Mouse (Mus musculus): ENCODE data around the gene Jmy. TPM values are rescaled to one million over a fixed set of nuclear protein-coding genes. Genes with fewer than 3 reads are reported as not detected.

The Jmy gene
- polyA plus RNA-seq, 1 experiment from 2014 or later, result 5.8 TPM

DNA sequence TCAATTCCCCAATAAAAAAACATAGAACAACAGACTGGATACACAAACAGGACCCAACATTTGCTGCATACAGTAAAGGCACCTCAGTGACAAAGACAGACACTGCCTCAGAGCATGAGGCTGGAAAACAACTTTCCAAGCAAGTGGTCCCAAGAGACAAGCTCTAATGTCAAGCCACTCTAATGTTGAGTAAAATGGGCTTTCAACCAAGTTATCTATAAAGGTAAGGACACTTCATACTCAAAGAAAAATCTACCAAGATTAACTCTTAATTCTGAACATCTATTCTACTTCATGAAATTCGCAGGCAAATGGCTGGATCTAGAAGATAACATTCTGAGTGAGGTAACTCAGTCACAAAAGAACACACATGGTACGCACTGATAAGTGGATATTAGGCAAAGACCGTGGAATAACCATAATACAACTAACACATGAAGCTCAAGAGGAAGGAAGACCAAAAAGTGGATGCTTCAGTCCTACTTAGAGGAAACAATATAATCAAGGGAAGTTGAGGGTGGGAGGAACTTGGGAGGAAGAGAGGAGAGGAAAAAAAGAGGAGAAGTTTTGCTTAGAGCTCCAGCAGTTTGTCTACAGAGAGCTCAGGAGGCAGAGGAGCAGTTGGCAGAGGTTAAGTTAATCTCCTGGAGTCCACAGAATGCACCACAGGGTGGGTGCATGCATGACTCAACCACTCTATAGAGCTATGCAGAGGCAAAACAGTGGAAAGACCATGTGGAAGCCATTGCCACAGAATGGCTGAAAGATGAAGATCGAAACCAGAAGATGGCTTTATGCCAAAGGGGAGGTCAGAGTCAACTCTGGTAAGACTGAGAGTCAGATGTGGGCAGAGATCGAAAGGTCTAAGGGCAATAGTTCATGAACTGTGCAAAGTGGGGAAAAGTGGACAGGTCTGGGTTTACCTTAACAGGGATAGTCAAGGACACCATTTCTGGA is 71.4 kb downstream of the Jmy start:
- peak; percentile 84 for ATAC-seq (replicated peaks; ENCODE audit: insufficient number of reproducible peaks, low FRiP score, low TSS enrichment)

DNA sequence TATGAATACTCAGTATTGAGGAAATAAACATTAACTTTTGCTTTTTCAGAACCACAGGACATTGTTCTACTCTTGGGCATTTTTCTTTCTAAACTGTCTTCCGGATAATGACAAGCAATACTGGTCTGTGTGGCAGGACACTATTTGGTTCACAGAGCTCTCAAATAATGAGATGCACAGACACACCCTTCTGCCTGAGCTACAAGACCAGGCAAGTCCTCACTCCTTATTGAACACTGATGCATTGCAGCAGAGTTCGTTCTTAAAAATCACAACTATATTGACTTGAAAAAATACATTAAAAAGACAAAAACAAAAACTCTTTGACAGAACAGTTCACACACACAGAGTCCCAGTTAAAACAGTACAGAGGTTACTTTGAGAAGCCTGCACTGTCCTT is 76.4 kb downstream of the Jmy start:
- Histone ChIP-seq H3K9me3 (replicated peaks; ENCODE audit: control insufficient read depth, low read length) (no peaks in the 10 kb centered on the region), H3K4me1 (ENCODE audit: control insufficient read depth, insufficient read depth, low read length) (no peaks in the 10 kb centered on the region), H3K9ac (ENCODE audit: low read depth, low read length) (no peak overlapping the region), H3K36me3 (ENCODE audit: control insufficient read depth, insufficient read depth, low read length) (no peaks in the 10 kb centered on the region), H3K27ac (ENCODE audit: low read depth, low read length) (no peak overlapping the region), H3K4me3 (ENCODE audit: low read depth, low read length) (no peak overlapping the region), H3K4me2 (no peak overlapping the region), H3K27me3 (ENCODE audit: control insufficient read depth, insufficient read depth, low read length) (no peaks in the 10 kb centered on the region)
- 82% methylated on average over 2 of the region's 2 CpGs for WGBS (ENCODE audit: insufficient replicate concordance)
- ATAC-seq (replicated peaks; ENCODE audit: insufficient number of reproducible peaks, low FRiP score, low TSS enrichment), result no peak

More for the DNA sequence above, 71.4 kb downstream of the Jmy start:
- Histone ChIP-seq H3K4me3 (ENCODE audit: low read depth, low read length) (no peak overlapping the region), H3K27ac (ENCODE audit: low read depth, low read length) (peak overlapping the region; percentile 70), H3K4me2 (no peak overlapping the region), H3K27me3 (ENCODE audit: control insufficient read depth, insufficient read depth, low read length) (no peaks in the 10 kb centered on the region), H3K4me1 (ENCODE audit: control insufficient read depth, insufficient read depth, low read length) (no peaks in the 10 kb centered on the region), H3K9ac (ENCODE audit: low read depth, low read length) (no peak overlapping the region), H3K9me3 (replicated peaks; ENCODE audit: control insufficient read depth, low read length) (no peaks in the 10 kb centered on the region), H3K36me3 (ENCODE audit: control insufficient read depth, insufficient read depth, low read length) (peaks cover 2% of the 10 kb centered on the region; the same call in 1 of the 2 replicates)
- 84% methylated on average over 5 of the region's 5 CpGs for WGBS (ENCODE audit: insufficient replicate concordance)

DNA sequence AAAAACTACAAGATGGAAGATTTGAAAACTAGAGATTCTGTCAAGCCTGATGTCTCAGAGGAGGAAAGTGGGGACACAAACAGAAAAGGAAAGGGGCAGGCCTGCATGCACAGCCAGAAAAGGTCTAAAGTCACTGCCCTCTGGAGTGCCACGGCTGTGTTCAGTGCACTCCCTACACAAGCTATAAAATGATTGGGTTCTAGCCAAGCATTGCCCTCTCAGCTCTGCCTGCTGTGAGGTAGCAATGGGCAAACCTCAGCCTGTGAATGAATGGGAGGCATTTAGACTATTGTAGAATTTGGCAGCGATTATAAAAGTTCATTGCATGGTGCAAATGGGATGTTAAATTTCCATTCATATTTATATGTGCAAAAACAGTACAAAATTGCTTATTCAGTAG is 79.8 kb downstream of the Jmy start:
- WGBS (ENCODE audit: insufficient replicate concordance), result 89% methylated on average over 2 of the region's 2 CpGs
- no peak for ATAC-seq (replicated peaks; ENCODE audit: insufficient number of reproducible peaks, low FRiP score, low TSS enrichment)

GRCm38 (mm10) chr13:93418292-93418691 is 81.3 kb downstream of the Jmy start:
- ATAC-seq (replicated peaks; ENCODE audit: insufficient number of reproducible peaks, low FRiP score, low TSS enrichment), result no peak
- Histone ChIP-seq H3K27me3 (ENCODE audit: control insufficient read depth, insufficient read depth, low read length) (no peaks in the 10 kb centered on the region), H3K4me2 (no peak overlapping the region), H3K27ac (ENCODE audit: low read depth, low read length) (no peak overlapping the region), H3K9me3 (replicated peaks; ENCODE audit: control insufficient read depth, low read length) (no peaks in the 10 kb centered on the region), H3K4me3 (ENCODE audit: low read depth, low read length) (no peak overlapping the region), H3K36me3 (ENCODE audit: control insufficient read depth, insufficient read depth, low read length) (no peaks in the 10 kb centered on the region), H3K9ac (ENCODE audit: low read depth, low read length) (no peak overlapping the region), H3K4me1 (ENCODE audit: control insufficient read depth, insufficient read depth, low read length) (no peaks in the 10 kb centered on the region)
- WGBS (ENCODE audit: insufficient replicate concordance), result 78% methylated on average over 2 of the region's 2 CpGs

More for the DNA sequence above, 79.8 kb downstream of the Jmy start:
- H3K9ac ChIP-seq (ENCODE audit: low read depth, low read length), result no peak overlapping the region
- H3K4me1 ChIP-seq (ENCODE audit: control insufficient read depth, insufficient read depth, low read length), result no peaks in the 10 kb centered on the region
- no peaks in the 10 kb centered on the region for H3K27me3 ChIP-seq (ENCODE audit: control insufficient read depth, insufficient read depth, low read length)
- no peak overlapping the region for H3K27ac ChIP-seq (ENCODE audit: low read depth, low read length)
- H3K4me2 ChIP-seq, result no peak overlapping the region
- no peaks in the 10 kb centered on the region for H3K36me3 ChIP-seq (ENCODE audit: control insufficient read depth, insufficient read depth, low read length)
- no peak overlapping the region for H3K4me3 ChIP-seq (ENCODE audit: low read depth, low read length)
- no peaks in the 10 kb centered on the region for H3K9me3 ChIP-seq (replicated peaks; ENCODE audit: control insufficient read depth, low read length)

DNA sequence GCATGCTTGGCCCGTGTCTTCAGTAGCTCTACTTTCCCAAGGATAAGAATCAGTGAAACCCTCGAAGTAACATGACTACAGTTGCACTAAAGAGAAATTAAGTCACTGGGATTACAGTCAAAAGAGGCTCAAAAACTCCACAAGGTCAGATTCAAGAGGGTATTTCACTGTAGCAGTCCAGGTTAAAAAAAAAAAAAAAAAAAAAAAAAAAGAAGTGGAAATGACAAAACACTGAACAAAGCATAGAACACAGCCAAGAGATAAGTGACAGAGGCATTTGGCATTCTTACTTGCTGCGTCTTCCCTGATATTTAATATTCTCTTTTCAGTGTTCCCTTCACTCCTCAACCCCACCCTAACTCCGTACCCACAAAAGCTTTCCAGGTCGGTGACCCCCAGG is 84.6 kb downstream of the Jmy start:
- H3K9ac ChIP-seq (ENCODE audit: low read depth, low read length), result no peak overlapping the region
- no peak overlapping the region for H3K4me2 ChIP-seq
- no peak overlapping the region for H3K4me3 ChIP-seq (ENCODE audit: low read depth, low read length)
- H3K36me3 ChIP-seq (ENCODE audit: control insufficient read depth, insufficient read depth, low read length), result no peaks in the 10 kb centered on the region
- no peaks in the 10 kb centered on the region for H3K9me3 ChIP-seq (replicated peaks; ENCODE audit: control insufficient read depth, low read length)
- WGBS (ENCODE audit: insufficient replicate concordance), result 85% methylated on average over 5 of the region's 5 CpGs
- ATAC-seq (replicated peaks; ENCODE audit: insufficient number of reproducible peaks, low FRiP score, low TSS enrichment), result no peak
- H3K27ac ChIP-seq (ENCODE audit: low read depth, low read length), result no peak overlapping the region
- H3K4me1 ChIP-seq (ENCODE audit: control insufficient read depth, insufficient read depth, low read length), result no peaks in the 10 kb centered on the region
- no peaks in the 10 kb centered on the region for H3K27me3 ChIP-seq (ENCODE audit: control insufficient read depth, insufficient read depth, low read length)

DNA sequence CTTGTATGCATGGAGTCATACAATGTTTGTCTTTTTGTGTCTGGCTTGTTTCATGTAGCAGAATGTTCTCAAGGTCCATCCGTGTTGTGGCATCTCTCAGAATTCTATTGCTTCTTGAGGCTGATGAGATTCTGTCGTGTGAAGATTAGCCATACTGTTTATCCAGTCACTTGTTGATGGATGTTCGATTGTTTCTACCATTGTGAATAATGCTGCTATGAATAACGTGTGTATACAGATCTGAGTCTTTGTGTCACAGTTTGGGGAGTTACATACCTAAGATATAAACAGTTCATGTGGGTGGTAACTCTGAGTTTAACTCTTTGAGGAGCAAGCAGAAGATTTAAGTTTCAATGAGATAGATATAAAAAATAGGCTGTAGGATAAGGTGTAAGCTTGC is 89.3 kb downstream of the Jmy start:
- Histone ChIP-seq H3K4me3 (ENCODE audit: low read depth, low read length) (no peak overlapping the region), H3K36me3 (ENCODE audit: control insufficient read depth, insufficient read depth, low read length) (no peaks in the 10 kb centered on the region), H3K4me1 (ENCODE audit: control insufficient read depth, insufficient read depth, low read length) (no peaks in the 10 kb centered on the region), H3K9ac (ENCODE audit: low read depth, low read length) (no peak overlapping the region), H3K4me2 (no peak overlapping the region), H3K27ac (ENCODE audit: low read depth, low read length) (no peak overlapping the region), H3K27me3 (ENCODE audit: control insufficient read depth, insufficient read depth, low read length) (no peaks in the 10 kb centered on the region), H3K9me3 (replicated peaks; ENCODE audit: control insufficient read depth, low read length) (no peaks in the 10 kb centered on the region)
- no peak for ATAC-seq (replicated peaks; ENCODE audit: insufficient number of reproducible peaks, low FRiP score, low TSS enrichment)
- 68% methylated on average over 4 of the region's 4 CpGs for WGBS (ENCODE audit: insufficient replicate concordance)

DNA sequence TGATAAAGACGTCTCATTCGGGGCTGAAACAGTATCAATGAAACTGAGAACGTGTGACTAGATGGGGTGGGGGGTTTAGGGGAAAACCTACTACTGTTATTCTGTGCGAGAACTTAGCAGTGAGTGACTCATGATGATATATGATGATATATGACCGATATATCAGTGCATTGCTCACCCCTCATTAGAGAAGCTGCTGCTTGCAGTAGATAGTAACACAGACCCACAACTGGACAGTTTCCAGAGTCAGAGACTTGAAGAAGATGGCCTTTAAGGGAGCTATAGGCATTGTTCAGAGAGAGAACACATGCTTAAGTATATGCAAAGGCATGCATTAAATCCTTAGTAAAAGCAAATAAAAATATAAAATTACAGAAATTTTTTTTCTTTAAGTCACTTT is 92.8 kb downstream of the Jmy start:
- Histone ChIP-seq H3K9me3 (replicated peaks; ENCODE audit: control insufficient read depth, low read length) (no peaks in the 10 kb centered on the region), H3K4me1 (ENCODE audit: control insufficient read depth, insufficient read depth, low read length) (no peaks in the 10 kb centered on the region), H3K27me3 (ENCODE audit: control insufficient read depth, insufficient read depth, low read length) (no peaks in the 10 kb centered on the region), H3K36me3 (ENCODE audit: control insufficient read depth, insufficient read depth, low read length) (0 out of 2 replicates have a peak, but pooled peaks cover 2% of the 10 kb centered on the region), H3K4me3 (ENCODE audit: low read depth, low read length) (no peak overlapping the region), H3K9ac (ENCODE audit: low read depth, low read length) (no peak overlapping the region), H3K4me2 (no peak overlapping the region), H3K27ac (ENCODE audit: low read depth, low read length) (no peak overlapping the region)
- 64% methylated on average over 5 of the region's 5 CpGs for WGBS (ENCODE audit: insufficient replicate concordance)
- ATAC-seq (replicated peaks; ENCODE audit: insufficient number of reproducible peaks, low FRiP score, low TSS enrichment), result no peak

GRCm38 (mm10) chr13:93401947-93402346 is 97.7 kb downstream of the Jmy start:
- no peak overlapping the region for H3K4me2 ChIP-seq
- no peak overlapping the region for H3K9ac ChIP-seq (ENCODE audit: low read depth, low read length)
- 0 out of 2 replicates have a peak, but pooled peaks cover 2% of the 10 kb centered on the region for H3K36me3 ChIP-seq (ENCODE audit: control insufficient read depth, insufficient read depth, low read length)
- H3K27ac ChIP-seq (ENCODE audit: low read depth, low read length), result no peak overlapping the region
- no peak for ATAC-seq (replicated peaks; ENCODE audit: insufficient number of reproducible peaks, low FRiP score, low TSS enrichment)
- H3K4me3 ChIP-seq (ENCODE audit: low read depth, low read length), result no peak overlapping the region
- no peaks in the 10 kb centered on the region for H3K27me3 ChIP-seq (ENCODE audit: control insufficient read depth, insufficient read depth, low read length)
- 83% methylated on average over 7 of the region's 7 CpGs for WGBS (ENCODE audit: insufficient replicate concordance)
- no peaks in the 10 kb centered on the region for H3K9me3 ChIP-seq (replicated peaks; ENCODE audit: control insufficient read depth, low read length)
- peaks cover 3% of the 10 kb centered on the region; the same call in 1 of the 2 replicates for H3K4me1 ChIP-seq (ENCODE audit: control insufficient read depth, insufficient read depth, low read length)
